Mouse (Mus musculus) induced T-regulatory cell, adult 2 months (primary cell): ENCODE data around the gene Gm27021.

Experiments used
- DNase-seq: peaks from one replicate; pipeline ENCODE4 v3.0.0-alpha.2; 2012; ENCODE audit warnings: low read depth

Gene Gm27021

GRCm38 (mm10) chr8:120667561-120668373, at the start of gene Gm27021, which contains the start of gene Cox4i1:
Gene Gm27021, minus strand, starts transcription at chr8:120668079.
Gene Cox4i1, plus strand, starts transcription at chr8:120668222.
- peak; percentile 96 for DNase-seq

GRCm38 (mm10) chr8:120715996-120716680, 48.3 kb upstream of the Gm27021 start:
- DNase-seq: peak; percentile 58

GRCm38 (mm10) chr8:120715200-120715599, 47.3 kb upstream of the Gm27021 start:
- peak; percentile 75 for DNase-seq

DNA sequence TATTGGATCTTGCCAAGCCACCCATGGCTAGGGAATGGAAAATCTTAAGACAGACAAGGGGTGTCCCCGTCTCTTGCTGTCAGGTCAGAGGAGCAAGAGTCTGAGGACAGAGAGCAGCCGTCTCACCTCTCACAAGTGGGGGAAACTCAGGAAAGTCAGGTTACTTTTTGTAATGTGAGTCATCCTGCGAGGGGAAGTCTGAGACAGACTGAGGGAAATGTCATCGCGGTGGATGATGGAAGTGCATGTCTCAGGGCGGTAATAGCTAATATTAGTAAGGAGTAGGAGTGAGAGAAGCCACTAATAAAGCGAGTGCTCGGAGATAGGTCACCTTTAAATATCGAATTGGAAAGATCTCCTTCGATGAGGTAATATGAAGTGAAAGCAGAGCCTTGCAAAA, 41.3 kb upstream of the Gm27021 start:
- no peak for DNase-seq

DNA sequence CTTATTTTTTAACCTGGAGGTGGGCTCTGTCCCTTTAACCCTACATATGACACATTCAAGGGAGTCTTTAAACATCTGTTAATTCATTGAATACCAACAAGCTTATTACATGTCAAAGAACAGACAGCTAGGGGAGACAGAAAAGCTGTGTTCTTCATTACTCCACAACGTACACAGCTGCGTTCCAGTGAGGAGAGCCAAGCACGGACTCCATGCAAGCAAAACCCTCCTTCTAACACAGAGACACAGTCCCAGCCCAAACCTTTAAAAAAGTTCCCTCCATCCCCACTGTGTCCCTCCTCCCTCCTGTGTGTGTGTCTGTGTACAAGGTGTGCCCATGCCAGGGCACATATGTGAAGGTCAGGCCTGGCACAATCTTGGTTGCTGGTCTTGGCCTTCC, 38.3 kb upstream of the Gm27021 start:
- no peak for DNase-seq

- no peak for DNase-seq
These were observed 37.3 kb upstream of the Gm27021 start for GRCm38 (mm10) chr8:120705163-120705562.

DNA sequence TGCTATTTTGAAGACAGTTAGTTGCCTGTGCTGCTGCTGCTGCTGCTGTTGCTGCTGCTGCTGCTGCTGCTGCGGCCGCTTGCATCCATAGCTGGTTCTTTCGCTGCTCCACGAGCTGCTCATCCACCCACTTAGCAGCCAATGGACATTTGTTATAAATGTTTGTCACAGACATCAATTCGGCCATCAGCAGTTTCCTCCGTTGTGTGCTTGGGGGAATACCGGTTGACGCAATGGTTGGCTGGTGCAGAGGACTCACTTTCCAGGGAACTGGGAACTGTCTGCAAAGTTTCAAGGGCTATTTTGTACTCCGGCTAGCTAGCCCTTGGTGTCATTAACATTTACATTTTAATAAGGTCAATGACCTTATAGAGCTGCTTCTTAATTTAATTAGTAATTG, 36.3 kb upstream of the Gm27021 start:
- no peak for DNase-seq

- DNase-seq: peak; percentile 94
These were observed 34.0 kb upstream of the Gm27021 start for GRCm38 (mm10) chr8:120701758-120702465.

GRCm38 (mm10) chr8:120700053-120700452, 32.2 kb upstream of the Gm27021 start:
- DNase-seq: peak; percentile 48

DNA sequence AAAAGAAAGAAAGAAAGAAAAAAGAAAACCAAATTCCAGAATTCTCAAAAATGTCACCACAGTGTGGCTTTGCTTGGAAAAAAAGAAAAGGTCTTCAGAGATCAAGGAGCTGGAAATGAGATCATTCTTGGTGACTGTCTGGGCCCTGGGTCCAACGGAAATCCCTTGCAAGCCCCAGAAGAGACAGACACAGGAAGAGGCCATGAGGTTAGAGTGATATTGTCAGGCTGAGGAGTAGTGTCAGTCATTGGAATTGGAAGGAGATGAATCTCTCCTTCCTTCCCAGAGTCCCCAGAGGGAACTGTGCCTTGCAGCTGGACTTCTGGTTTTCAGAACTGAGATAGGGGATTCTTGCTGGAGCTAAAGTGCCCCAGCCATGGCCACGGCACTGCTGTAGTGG, 31.7 kb upstream of the Gm27021 start:
- DNase-seq: peak; percentile 66

- no peak for DNase-seq
These were observed 31.2 kb upstream of the Gm27021 start for GRCm38 (mm10) chr8:120699079-120699478.

DNA sequence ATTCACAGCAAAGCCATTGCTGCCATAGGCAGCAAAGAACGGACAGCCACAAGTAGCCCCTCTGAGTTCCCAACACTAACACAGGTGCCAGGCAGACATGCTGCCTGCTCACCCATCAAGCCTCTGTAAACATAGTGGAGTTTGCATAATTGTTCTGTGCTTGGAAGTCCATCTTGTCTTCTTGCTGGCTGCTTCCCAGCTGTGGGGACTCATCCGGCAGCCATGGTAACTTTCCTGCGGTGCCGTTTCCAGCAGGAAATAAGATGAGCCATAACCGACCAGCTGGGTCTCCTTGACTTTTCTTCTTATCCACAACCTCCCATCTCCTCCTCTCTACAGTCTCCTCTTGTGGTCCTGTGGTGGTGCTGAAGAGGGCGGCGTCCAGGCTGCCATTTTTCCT, 30.5 kb upstream of the Gm27021 start:
- no peak for DNase-seq

DNA sequence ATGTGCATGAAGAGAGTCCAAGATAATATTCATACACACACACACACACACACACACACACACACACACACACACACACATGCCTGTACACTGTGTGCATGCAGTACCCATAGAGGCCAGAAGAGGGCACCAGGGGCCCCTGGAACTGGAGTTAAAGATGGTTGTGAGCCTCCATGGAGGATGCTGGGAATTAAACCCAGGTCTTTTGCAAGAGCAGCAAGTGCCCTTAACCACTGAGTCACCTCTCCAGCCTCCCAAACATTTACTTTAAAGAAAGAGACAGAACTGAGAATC, 30.0 kb upstream of the Gm27021 start:
- peak; percentile 61 for DNase-seq

DNA sequence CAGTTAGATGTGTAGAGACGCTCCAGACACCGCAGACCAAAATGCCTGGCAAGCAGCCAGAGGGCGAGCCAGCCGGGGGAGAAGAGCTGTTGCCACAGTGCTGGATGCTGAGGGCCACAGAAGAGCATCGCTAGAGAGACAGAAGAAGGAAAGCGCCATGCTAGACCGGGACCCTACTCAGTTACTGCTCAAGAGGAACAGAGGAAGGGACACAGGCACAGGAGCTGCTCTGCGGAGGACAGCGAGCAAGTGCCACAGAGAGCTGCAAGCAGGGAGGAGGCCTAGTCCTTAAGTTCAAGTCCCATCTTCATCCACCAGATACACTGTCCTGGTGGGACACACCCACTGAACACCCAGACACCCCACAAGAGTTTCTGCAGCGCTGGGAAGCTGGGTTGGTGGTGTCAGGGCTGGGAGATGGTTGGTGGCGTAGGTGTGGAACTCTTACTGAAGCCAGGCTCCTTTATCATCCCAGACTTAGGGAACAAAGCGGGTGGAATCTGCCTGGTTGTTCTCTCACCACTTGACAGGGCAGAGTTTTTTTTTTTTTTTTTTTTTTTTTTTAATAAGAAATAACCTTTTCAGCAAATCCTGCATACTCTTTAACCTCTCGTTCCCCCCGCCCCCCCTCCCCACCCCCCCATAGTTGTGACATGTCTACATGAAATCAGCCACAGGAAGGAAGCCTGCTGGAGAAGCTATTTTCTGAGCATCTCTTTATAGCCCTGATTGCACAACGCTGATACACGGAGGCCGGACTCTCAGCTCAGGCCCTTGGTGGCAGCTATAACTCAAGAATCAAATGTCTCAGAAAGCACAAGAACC, 29.5 kb upstream of the Gm27021 start:
- DNase-seq: peak; percentile 50

DNA sequence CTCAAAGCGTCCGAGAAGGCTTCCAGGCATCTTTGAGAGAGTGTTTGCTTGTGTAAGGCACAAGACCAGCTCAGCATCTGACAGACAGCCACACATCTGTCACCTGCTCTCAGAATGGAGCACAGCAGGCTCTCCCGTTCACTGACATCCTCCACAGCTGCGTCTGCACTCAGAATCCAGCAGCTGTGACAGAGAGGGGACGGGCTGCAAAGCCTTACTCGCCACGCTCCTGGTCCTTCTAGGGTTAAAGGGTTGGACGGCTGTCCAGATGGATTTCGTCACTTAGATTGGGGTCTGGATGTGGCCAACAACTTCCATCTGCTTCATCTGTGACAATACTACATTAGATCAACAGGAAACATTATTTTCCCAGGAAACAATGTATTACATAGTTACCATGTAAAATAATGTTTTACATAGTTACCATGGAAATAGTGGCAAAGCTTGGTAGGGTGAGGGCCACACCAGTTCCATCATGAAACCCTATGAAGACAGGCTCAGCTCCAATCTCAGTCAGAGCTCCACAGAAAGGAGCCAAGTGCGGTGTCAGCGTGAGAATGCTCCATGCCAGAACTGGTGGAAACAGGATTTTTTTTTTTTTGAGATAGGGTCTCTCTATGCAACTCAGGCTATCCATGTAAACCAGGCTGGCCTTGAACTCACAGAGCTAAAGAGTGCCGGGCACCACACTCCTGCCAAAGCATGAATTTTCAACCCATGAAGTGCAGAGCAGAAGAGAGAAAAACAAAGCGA, 28.7 kb upstream of the Gm27021 start:
- DNase-seq: no peak

- peak; percentile 68 for DNase-seq
These were observed 26.1 kb upstream of the Gm27021 start for GRCm38 (mm10) chr8:120693861-120694493.

DNA sequence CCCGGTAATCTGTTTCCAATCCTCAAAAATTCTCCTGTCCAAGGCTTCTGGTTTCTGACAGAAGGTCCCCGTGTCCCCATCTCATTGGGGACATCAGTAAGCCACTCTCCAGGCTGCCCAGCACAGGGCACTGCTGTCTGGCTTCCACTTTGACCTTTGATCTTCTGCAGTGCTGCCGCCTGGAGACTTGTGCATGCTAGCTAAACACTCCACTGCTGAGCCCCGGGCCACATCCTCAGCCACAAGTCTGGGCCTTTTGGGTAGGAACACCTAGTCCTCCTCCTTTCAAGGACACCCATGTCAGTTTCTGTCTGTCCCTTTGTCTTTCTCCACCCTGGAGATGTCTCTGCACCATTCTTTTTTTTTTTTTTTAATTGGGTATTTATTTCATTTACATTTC, 25.1 kb upstream of the Gm27021 start:
- no peak for DNase-seq

DNA sequence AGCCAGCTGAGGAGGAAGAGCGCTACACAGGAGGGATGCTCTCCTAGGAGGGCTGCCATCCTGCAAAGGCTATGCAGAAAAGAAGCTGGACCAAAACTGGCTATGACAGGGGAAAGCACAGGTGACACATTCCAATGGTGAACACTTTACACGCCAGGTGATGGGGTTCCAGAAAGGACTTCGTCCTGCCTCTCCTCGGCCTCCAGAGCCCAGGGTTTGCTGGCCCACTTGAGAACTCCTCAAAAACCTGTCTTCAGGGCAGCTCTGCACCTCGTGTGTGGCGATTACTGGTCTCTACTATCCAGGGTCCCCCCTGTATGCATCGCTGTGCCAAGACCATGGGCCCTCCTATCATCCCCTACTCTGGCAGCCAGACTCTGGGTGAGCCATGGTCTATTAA, 20.6 kb upstream of the Gm27021 start:
- no peak for DNase-seq

DNA sequence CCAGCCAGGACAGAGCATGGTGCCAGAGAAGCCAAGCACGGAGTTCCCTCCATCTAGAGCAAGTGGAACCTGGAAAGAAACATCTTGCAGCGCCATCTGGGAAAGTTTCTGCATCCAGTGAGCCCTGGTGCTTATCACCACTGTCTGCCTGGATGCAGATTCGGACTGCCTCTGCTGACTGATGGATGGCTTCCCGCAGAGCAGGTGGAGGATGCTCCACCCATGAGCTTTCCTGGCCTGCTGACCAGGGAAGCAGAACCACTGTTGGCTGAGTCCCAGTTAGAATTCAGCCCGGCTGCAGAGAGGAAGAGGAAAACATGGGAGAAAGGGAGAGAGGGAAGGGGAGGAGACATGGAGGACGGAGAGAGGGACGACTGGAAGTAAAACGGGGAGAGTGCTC, 19.9 kb upstream of the Gm27021 start:
- no peak for DNase-seq

DNA sequence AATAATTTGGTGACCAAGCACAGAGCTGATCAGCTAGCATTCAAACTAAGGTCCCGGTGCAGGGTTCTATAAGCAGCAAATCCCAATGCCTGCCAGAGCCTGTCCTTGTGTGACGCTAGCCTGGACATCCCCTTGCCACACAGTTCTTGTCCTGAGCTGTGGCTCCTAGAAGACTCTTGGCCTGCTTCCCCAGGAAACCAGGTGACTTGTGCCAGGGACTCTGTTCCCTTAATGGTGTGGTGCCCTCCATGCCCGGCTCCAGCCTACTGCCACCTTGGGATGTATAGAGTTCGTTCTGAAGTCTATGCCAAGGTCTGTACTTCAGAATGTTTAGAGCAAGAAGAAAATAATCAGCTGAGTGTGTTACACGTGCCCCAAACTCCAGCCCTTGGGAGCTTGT, 18.7 kb upstream of the Gm27021 start:
- DNase-seq: no peak

DNA sequence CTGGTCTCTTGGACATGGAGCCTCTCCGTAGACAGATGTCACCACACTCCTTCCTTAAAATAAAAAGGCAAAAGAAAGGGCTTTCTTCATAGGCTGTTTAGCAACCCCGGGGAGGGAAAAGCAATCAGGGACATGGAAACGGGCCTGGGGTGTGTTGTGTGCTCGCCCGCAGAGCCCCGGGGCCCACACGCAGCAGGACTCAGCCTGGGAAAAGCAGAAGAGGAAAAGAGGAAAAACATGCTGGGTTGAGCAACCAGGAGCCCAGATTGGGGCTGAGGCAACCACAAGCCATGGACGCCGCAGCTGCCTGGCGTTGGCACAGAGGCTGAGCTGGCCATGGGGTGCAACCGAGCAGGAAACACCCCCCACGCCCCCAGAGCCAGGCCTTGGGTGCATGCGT, 18.2 kb upstream of the Gm27021 start:
- no peak for DNase-seq
